Mouse (Mus musculus): ENCODE results near the gene Ccdc177.

GRCm38 (mm10) chr12:80758559-80759386, 1.7 kb downstream of the Ccdc177 start:
- TF ChIP-seq CTCF (IDR thresholded peaks at IDR 0.05; ENCODE audit: low read depth) (no peak), EP300 (IDR thresholded peaks at IDR 0.05; ENCODE audit: low read depth) (no peak)
